Mouse (Mus musculus) bone marrow macrophage, adult 2 months (primary cell): ENCODE data around the gene Hipk1. TPM values are rescaled to one million over a fixed set of nuclear protein-coding genes. Genes with fewer than 3 reads are reported as not detected.

Source experiments
- H3K27ac ChIP-seq: 2 replicates; pipeline ENCODE4 v1.5.1; 2012; ENCODE audit warnings: low read depth, low read length; ENCODE audit not compliant: insufficient read depth
- H3K4me1 ChIP-seq: 2 replicates; pipeline ENCODE4 v1.6.1; 2012; ENCODE audit warnings: low read length; ENCODE audit not compliant: control insufficient read depth, insufficient read depth
- H3K4me3 ChIP-seq: 2 replicates; pipeline ENCODE4 v1.5.1; 2012; ENCODE audit warnings: mild to moderate bottlenecking, low read length, moderate library complexity; ENCODE audit not compliant: insufficient read depth
- CTCF ChIP-seq: IDR thresholded peaks from 2 replicates; pipeline ENCODE4 v1.5.1; 2012; ENCODE audit warnings: low read depth, mild to moderate bottlenecking, low read length, moderate library complexity
- POLR2A ChIP-seq: IDR thresholded peaks from 2 replicates; pipeline ENCODE4 v1.6.1; 2012; ENCODE audit warnings: mild to moderate bottlenecking, low read depth, low read length, borderline replicate concordance
- polyA plus RNA-seq: library from polyadenylated mRNA; stranded (reverse); fragments of >200 nt; gene quantifications from 2 replicates; pipeline ENCODE4 v1.2.4, GENCODE M21; 2012; ENCODE audit not compliant: missing spikeins, insufficient read depth, insufficient read length

Hipk1 gene
- polyA plus RNA-seq, 1 experiment, result 82.6 TPM

DNA sequence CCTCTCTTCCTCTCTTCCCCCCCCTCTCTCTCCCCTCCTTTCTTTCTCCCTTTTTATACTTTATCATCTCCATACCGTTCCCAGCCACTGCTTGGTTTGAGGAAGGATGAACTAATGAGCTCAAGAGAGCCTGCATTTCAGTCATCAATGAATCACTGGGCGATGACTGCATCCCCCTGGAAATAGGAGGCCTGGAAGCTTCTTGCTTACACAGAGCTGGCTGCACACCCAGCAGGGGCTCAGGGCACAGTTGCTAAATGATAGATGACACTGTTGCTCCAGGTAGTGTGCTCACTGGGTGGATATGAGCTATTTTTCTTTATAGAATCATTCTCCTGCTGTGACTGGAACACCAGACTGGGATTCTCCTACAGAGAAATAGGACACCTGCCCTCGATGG lies 95.8 kb downstream of the Hipk1 start:
- H3K27ac ChIP-seq, result no peak overlapping the region

DNA sequence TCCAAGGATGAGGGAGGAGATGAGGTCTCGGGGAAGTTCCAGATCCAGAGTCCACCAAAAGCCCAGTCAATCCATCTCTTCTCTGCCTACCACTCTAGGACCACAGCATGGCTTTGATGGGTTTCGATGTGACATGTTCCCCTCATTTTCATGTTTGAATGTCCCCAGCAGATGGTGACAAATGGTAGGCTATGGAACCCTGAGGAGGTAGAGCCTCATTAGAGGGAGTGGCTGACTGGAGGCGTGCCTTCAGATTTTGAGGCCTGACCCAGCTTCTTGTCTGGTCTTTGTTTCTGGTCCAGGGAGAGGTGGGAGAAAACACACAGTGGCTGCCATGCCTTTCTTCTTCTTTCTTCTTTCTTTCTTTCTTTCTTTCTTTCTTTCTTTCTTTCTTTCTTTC lies 100.9 kb downstream of the Hipk1 start:
- Histone ChIP-seq H3K4me1 (peaks cover 4% of the 10 kb centered on the region), H3K27ac (no peak overlapping the region), H3K4me3 (no peak overlapping the region)
- TF ChIP-seq POLR2A, result no peak
- TF ChIP-seq CTCF, result no peak

More for the DNA sequence above, 95.8 kb downstream of the Hipk1 start:
- no peak overlapping the region for H3K4me3 ChIP-seq
- H3K4me1 ChIP-seq, result peaks cover 7% of the 10 kb centered on the region
- TF ChIP-seq POLR2A (no peak), CTCF (no peak)

Other genes starting within 250 kb of the Hipk1 start
- gene Syt6, start 216.3 kb downstream of the Hipk1 start, polyA plus RNA-seq, result not detected in 2 replicates
- 0.36 and 3.3 TPM in 2 replicates for gene Atg4a-ps, start 145.5 kb downstream of the Hipk1 start, polyA plus RNA-seq
- gene Olfml3, start 53.6 kb downstream of the Hipk1 start, polyA plus RNA-seq, result 7.6 and 8.3 TPM in 2 replicates
- not detected in 2 replicates for gene Gm10964, start 52.2 kb downstream of the Hipk1 start, polyA plus RNA-seq
- gene Dclre1b, start 17.9 kb upstream of the Hipk1 start, polyA plus RNA-seq, result 17.5 and 19.1 TPM in 2 replicates
- 8.4 and 11.7 TPM in 2 replicates for gene Ap4b1, start 18.0 kb upstream of the Hipk1 start, polyA plus RNA-seq
- not detected in 2 replicates for gene Gm43064, start 18.0 kb upstream of the Hipk1 start, polyA plus RNA-seq
- not detected in 2 replicates for gene Bcl2l15, start 41.0 kb upstream of the Hipk1 start, polyA plus RNA-seq
- 76.0 and 78.0 TPM in 2 replicates for gene Ptpn22, start 68.2 kb upstream of the Hipk1 start, polyA plus RNA-seq
- gene Rsbn1, start 122.6 kb upstream of the Hipk1 start, polyA plus RNA-seq, result 12.6 and 13.4 TPM in 2 replicates
- 14.0 and 15.6 TPM in 2 replicates for gene Phtf1, start 176.5 kb upstream of the Hipk1 start, polyA plus RNA-seq